Mouse (Mus musculus) hematopoietic multipotent progenitor cell, adult 10-12 weeks (in vitro differentiated cells): Measurements from ENCODE around the gene Msn. TPM values are rescaled to one million over a fixed set of nuclear protein-coding genes. Genes with fewer than 3 reads are reported as not detected.

Experiments used
- polyA plus RNA-seq: library from polyadenylated mRNA; stranded (reverse); fragments of >175 nt; gene quantifications from 2 replicates; pipeline ENCODE4 v1.2.3, GENCODE M21; 2012; ENCODE audit warnings: low replicate concordance

The Msn gene
- polyA plus RNA-seq = 49.6 and 131 TPM in 2 replicates

GRCm38 (mm10) chrX:96095509-96096499, at the start of gene Msn:
Gene Msn, plus strand, starts transcription at chrX:96096042.

Other genes starting within 250 kb of the Msn start
- gene Las1l, start 139.1 kb upstream of the Msn start, polyA plus RNA-seq = 7.4 and 15.8 TPM in 2 replicates
- not detected in 2 replicates for gene Vsig4, start 197.4 kb downstream of the Msn start, polyA plus RNA-seq